Mouse (Mus musculus) lung, postnatal 0 days (tissue): ENCODE results near the gene Ccdc34.

Source experiments
- CTCF ChIP-seq: IDR thresholded peaks from 2 replicates; pipeline ENCODE4 v1.5.1; 2016; ENCODE audit warnings: antibody characterized with exemption, mild to moderate bottlenecking
- EP300 ChIP-seq: IDR thresholded peaks from 2 replicates; pipeline ENCODE4 v1.6.1; 2016; ENCODE audit warnings: antibody characterized with exemption, mild to moderate bottlenecking, control low read depth

- TF ChIP-seq CTCF (no peak), EP300 (no peak)
Measured at GRCm38 (mm10) chr2:109970744-109971410, 46.7 kb upstream of the Ccdc34 start.
